Mouse (Mus musculus): ENCODE measurements around the gene 6330403K07Rik.
A peak's percentile ranks its signal among the peaks of the same experiment; 100 is the strongest.

Gene 6330403K07Rik

DNA sequence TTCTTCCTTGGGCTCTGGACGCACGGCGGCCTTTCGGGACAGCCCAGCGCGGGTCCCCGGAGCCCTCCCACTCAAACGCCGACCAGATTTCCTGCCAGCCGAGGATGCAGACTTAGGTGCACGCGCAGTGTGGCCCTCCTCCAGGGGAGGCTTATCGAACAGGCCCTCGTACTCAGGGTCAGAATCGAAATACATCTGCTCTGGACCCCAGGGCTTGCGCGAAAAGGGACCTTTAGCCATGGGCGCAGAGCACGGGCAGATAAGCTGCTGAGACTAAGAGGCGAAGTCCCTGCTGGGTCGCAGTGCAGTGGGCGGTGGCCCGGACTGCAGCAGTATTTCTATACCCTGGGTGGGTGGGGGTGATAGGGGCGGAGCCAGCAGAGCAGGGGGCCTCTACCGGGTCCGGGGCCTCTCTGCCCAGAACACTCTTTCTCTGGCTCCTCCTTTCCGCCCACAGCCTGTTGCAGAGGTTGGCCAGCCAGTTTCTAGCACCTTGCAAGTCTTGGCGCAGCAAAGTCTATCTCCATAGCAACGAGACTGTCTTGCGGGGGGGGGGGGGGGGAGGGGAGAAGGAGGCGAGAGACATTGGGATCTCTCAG, at the start of gene 6330403K07Rik:
6330403K07Rik (minus strand) TSS at position 351 of the 599 bp plus-strand sequence.
- no peak for DNase-seq (ENCODE audit: low spot score)

- no peak for DNase-seq (ENCODE audit: low spot score)
Observed at GRCm38 (mm10) chr11:71076342-71076741, 43.0 kb upstream of the 6330403K07Rik start.

DNA sequence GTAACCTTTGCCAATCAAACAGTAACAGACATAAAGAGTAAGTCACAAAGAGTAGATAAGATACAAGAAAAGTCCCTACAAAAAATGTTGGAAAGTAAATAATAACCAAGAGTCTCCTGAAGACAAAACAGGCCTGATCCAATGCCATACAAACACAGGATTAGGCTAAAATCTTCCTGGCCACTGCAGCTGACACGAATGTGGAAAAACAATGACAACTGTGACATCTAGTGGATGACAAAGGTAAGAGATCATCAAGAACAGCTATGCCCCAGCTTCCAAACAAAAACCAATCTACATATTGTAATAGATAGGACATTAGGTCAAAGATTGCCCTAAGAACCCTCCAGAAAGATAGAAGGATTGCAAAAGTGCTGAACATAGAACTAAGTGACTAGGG, 19.2 kb upstream of the 6330403K07Rik start:
- DNase-seq (ENCODE audit: low spot score), result peak; percentile 66

GRCm38 (mm10) chr11:71039526-71040298, 6.4 kb upstream of the 6330403K07Rik start:
- no peak for DNase-seq (ENCODE audit: low spot score)

GRCm38 (mm10) chr11:71032491-71033162, 686 bp downstream of the 6330403K07Rik start:
- DNase-seq (ENCODE audit: low spot score), result no peak

- no peak for DNase-seq (ENCODE audit: low spot score)
Observed at GRCm38 (mm10) chr11:71032070-71032469, 1.2 kb downstream of the 6330403K07Rik start.

GRCm38 (mm10) chr11:71029403-71030118, 3.8 kb downstream of the 6330403K07Rik start:
- DNase-seq (ENCODE audit: low spot score), result no peak

DNA sequence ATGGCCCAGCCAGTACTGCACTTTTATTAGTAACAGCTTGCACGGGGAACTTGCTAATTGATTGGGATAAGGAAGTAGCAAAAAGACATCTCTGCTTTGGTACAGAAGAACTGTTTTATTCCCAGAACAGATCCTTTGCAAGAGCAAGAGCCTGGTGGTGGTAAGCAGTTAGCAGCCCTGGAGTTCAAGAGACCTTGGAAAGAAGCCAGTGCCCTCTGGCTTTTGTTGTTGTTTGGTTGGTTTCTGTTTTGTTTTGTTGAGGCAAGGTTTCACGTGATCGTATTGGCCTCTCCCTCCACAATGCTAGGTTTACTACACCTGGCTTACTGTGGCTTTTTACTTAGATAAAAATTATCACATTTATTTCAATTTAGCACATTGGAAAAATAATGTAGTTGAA, 5.0 kb downstream of the 6330403K07Rik start:
- DNase-seq (ENCODE audit: low spot score), result peak; percentile 51

- peak; percentile 99 for DNase-seq (ENCODE audit: low spot score)
Observed at GRCm38 (mm10) chr11:71019201-71020068, 13.9 kb downstream of the 6330403K07Rik start, which contains the start of the genes Mis12 and Derl2. Mis12 (plus strand) TSS chr11:71019611. Derl2 (minus strand) TSS chr11:71019841.

- DNase-seq (ENCODE audit: low spot score), result no peak
Observed at GRCm38 (mm10) chr11:71018416-71019200, 14.7 kb downstream of the 6330403K07Rik start.

GRCm38 (mm10) chr11:71017051-71017450, 16.3 kb downstream of the 6330403K07Rik start:
- DNase-seq (ENCODE audit: low spot score), result no peak

DNA sequence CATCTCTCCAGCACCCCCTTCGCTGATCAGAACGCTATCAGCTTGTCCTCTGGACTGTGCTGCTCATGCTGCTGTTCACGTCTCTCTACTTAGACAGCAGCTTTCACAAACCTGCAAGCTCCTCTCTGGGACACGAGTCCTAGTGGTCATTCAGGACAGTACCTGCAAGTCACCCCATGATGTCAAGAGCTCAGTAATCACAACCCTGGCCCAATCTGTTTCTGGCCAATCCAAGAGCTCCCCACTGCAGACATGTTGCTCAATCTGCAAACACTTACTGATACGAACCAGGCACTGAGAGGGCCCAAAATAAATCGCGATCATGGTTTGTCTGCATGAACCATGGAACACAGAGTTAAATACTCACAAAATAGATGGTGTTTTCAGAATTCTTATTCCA, 20.6 kb downstream of the 6330403K07Rik start:
- DNase-seq (ENCODE audit: low spot score), result no peak

DNA sequence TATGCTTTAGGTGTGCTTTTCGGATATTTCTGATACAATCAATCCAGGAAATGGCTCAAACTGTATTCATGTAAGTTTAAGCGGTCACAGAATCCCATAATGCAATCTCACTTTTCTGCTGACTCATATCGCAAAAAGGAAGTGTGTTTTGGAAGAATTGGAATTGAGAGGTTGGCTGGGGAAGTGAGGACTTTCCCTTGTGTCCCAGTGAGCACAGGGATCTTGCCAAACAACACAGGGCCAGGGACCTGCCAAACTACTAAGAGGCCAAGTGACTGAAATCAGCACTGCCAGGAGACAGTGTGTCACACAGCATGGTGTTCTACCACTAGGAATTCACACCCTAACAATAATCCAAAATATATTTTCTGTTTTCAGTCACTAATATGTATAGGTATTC, 25.0 kb downstream of the 6330403K07Rik start:
- peak; percentile 92 for DNase-seq (ENCODE audit: low spot score)

DNA sequence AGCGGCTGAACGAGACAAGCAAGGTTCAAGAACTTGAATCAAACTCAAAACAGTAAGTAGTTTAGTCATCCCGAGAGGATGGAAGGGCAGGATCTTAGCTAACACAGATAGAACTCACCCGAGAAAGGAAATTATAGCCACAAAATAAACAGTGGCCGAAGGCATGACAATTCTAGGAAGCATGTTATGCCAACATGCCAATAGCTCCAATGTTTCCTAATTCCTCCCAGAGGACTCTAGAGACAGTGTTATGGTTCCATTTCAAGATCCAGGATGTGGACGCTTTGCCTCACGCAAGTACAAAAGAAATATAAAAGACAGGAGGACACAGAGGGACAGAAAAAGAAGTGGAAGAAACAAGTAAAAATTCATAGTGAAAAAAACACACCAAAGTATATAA, 25.5 kb downstream of the 6330403K07Rik start:
- DNase-seq (ENCODE audit: low spot score), result no peak

- no peak for DNase-seq (ENCODE audit: low spot score)
Observed at GRCm38 (mm10) chr11:71007026-71007425, 26.3 kb downstream of the 6330403K07Rik start.

- peak; percentile 30 for DNase-seq (ENCODE audit: low spot score)
Observed at GRCm38 (mm10) chr11:71005046-71005445, 28.3 kb downstream of the 6330403K07Rik start.

- DNase-seq (ENCODE audit: low spot score), result peak; percentile 98
Observed at GRCm38 (mm10) chr11:71004316-71004773, 29.0 kb downstream of the 6330403K07Rik start, which contains the start of gene Dhx33. Dhx33 (minus strand) TSS chr11:71004437.

GRCm38 (mm10) chr11:71003611-71004315, 29.6 kb downstream of the 6330403K07Rik start:
- DNase-seq (ENCODE audit: low spot score), result peak; percentile 84

- DNase-seq (ENCODE audit: low spot score), result no peak
Observed at GRCm38 (mm10) chr11:71001167-71001566, 32.1 kb downstream of the 6330403K07Rik start.
